Mouse (Mus musculus) neutrophil, adult 5-6 weeks (primary cell): ENCODE results near the gene Gm4894. TPM values are rescaled to one million over a fixed set of nuclear protein-coding genes. Genes with fewer than 3 reads are reported as not detected.

Experiments
- total RNA-seq: library from RNA; stranded (forward); fragments of 200-1000 nt; gene quantifications from 2 replicates; pipeline ENCODE4 v1.2.3, GENCODE M21; 2017

The Gm4894 gene
- total RNA-seq, 1 experiment from 2014 or later, result not detected

Other genes starting within 250 kb of the Gm4894 start
- 28.9 and 30.6 TPM in 2 replicates for gene Zw10, start 194.9 kb upstream of the Gm4894 start, total RNA-seq
- gene Tmprss5, start 169.3 kb upstream of the Gm4894 start, total RNA-seq, result not detected in 2 replicates
- not detected in 2 replicates for gene Drd2, start 90.1 kb downstream of the Gm4894 start, total RNA-seq
- gene Ankk1, start 176.5 kb downstream of the Gm4894 start, total RNA-seq, result 0.93 TPM in 1 of 2 replicates, not detected in the other
- 0.81 and 1.1 TPM in 2 replicates for gene Ttc12, start 235.7 kb downstream of the Gm4894 start, total RNA-seq